Mouse (Mus musculus): Measurements from ENCODE around the gene Aimp1.

The Aimp1 gene

DNA sequence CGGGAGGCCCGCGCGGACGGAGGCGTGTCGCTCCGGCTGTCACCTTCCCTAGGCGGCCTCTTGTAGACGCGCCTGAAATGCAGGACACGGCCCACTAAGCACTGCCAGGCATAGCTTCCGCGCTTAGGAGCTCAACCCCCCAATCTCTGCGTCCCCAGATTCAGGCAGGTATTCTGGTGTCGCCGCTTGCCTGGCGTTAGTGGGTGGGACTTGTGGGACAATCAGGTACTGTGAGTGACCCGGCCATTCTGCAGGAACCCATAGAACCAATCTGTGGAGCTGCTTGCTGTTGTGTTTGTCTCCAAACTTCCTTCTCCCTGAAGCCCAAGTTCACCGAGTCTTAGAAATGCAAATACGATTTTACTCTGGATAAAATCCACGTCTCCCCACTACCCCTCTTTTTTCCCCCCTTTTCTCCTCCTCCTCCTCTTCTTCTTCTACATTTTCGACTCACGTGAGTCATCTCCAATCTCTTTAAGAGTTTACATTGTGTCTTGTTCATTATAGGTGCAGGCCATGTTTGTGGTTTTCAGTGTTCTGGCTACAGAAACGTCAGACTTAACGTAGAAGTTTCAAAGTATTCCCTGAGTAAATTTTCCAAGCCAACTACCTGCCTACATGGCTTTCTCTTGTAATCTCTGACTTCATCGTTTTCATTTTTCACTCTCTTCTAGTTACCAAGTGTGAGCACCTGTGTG, at the start of gene Aimp1:
Gene Aimp1, minus strand, starts transcription at position 140 of the 698 bp plus-strand sequence.
- no peak for DNase-seq (ENCODE audit: low spot score in 2 of 2)

DNA sequence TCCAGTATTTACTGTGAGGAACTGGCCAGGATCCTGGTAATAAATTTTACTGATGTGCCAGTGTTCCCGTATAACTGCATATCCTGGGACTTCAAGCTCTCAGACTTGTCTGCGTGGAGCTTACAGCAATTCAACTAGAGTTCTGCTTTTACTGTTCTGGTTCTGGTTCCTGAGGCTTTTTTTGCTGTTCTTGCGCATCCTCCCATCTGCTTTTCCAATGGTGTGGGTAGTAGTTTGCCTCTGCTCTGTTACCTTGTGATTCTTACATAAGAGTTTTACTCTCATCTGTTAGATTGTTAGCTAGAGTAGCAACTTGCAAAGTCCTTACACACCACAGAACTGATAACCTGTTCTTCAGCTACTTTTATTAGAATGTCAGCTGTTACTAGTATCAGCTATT, 40.2 kb upstream of the Aimp1 start:
- DNase-seq (ENCODE audit: low spot score in 2 of 2), result no peak

DNA sequence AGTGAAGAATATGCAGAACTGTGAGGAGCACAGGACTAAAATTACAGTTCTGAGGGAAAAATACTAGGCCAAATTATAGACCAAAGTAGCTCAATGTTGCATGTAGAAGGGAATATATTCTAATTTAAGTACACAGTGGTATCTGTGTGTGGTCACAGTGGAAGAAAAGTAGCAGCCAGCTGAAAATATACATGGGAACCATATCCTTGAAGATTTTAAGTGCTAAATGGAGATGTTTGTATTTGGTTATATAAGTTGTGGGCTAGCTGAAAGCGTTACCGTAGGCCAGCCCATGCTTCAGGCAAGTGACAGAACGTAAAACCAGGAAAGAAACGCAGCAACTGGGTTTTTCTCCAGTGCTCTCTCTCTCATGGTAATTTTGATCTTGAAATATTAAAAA, 33.1 kb upstream of the Aimp1 start:
- no peak for DNase-seq (ENCODE audit: low spot score in 2 of 2)

DNA sequence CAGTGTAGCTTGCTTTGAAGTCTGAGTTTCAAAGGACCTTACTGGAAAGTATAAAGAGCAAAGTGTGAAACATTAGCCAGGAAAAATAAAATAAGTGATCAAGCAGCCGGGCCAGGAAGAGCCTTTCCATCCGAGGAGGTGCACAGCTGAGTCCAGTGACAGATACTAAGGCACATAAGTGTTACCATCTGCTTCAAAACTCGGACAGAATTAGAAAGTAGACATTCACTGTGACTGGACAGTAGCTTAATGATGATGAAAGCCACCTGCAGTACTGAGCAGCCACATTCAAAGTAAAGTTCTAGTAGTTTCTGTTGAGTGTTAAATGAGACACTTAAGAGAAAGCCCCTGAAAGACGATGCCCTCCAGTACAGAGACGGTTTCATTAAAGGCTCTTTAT, 29.7 kb upstream of the Aimp1 start:
- no peak for DNase-seq (ENCODE audit: low spot score in 2 of 2)

DNA sequence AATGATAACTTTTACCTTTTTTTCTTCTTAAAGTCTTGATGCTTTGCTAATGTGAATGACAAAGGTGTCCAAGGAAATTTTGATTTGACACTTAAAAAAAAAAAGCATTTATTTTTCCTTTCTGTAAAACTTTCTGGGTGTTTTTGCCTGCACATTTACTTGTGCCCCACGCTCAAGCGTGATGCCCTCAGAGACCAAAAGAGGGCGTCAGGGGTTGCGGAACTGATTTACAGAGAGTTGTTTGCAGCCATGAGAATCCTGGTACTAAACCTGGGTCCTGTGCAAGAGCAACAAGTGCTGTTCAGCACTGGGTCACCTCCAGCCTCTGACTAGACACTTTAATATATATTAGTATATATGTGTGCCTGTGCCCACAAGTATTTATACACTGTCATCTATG, 22.8 kb upstream of the Aimp1 start:
- DNase-seq (ENCODE audit: low spot score in 2 of 2), result no peak

DNA sequence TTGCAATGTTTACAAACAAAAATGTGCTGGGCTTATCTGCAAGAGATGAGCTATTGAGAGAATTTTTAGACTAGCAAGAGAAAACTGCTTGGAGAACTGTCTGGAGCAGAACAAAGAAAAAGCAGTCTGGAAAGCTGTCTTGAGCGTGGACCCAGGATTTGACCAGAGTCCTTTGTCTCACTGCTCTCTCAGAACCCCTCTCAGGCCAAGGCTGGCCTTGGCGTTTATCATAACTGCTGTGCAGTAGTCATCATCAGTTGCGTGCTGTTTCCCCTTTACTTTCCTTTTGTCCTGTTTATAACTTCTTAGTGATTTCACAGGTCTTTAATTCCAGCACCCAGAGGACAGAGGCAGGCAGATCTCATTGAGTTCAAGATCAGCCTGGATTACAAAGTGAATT, 20.0 kb upstream of the Aimp1 start:
- DNase-seq (ENCODE audit: low spot score in 2 of 2), result no peak

DNA sequence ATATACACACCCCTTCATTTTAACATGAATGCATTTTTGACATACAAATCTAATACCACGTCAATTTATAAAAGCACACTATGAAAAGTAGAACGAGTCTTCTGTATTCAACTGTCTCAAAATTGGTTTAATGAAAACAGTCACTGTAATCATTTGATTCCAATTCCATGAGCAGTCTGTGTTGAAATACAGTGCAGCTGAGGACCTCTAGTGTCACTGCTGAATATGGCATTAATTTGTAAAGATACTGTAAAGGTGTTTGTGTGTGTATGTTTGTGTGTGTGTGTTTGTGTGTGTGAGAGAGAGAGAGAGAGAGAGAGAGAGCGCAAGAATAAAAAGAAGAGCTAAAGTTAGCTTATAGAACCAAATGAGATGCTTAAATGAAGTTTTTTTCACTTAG, 17.2 kb upstream of the Aimp1 start:
- no peak for DNase-seq (ENCODE audit: low spot score in 2 of 2)

DNA sequence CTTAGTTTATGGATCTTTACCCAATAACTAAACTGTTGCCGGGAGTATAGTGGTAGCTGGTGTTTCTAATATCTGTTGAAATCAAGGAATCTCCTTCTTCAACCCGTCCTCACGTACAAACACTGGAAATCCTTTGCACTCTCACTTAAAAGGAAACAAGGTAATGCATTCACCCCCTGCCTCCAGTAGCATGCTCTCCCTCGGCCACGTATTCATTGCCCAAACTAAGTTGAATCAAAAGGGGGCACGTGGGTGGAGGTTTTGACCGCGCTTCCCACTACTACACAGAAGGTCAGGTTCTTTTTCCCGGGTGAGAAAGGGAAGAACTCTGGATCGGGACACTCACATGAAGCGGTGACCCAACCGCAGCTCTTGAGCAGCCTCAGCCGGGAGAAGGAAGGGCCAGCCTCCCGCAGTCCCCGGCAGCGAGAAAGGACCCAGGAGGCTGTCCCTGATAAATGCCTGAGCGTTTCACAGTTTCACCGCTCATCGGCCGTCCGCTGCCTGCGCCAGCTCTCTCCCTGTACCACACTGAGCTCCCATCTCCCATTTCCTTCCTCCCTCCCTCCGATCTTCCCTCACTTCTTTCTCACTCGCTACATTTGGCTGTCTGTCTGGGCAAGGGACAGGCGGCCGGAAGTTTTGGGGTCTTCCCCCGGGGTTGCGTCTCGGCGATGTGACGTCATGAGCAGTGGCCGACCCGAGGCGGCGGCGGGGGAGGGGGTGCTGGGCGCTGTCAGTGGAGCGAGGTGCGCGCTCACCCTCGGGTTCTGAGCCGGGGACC, 531 bp downstream of the Aimp1 start, which contains the start of gene Tbck:
Gene Tbck, plus strand, starts transcription at position 698 of the 784 bp plus-strand sequence.
- peak; percentile 87 to 92 for DNase-seq (ENCODE audit: low spot score in 2 of 2)

DNA sequence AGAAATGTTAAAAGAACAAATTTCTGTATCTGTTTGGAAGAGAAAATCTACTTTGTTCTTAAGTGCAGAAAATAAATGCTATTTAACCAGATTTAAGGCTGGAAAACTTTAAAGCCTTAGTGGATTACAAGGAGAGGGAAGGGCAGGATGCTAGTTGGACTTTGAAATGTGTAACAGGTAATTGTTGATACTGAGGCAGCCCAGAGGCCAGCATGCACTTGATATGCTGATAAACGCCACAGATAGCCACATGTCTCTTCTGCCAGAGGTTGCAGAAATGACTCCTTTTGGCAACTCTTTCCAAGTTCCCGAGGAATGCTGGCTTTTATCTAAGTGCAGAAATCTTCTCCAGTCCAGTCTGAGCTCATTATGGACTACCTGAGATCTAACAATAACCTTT, 6.7 kb downstream of the Aimp1 start:
- no peak for DNase-seq (ENCODE audit: low spot score in 2 of 2)

DNA sequence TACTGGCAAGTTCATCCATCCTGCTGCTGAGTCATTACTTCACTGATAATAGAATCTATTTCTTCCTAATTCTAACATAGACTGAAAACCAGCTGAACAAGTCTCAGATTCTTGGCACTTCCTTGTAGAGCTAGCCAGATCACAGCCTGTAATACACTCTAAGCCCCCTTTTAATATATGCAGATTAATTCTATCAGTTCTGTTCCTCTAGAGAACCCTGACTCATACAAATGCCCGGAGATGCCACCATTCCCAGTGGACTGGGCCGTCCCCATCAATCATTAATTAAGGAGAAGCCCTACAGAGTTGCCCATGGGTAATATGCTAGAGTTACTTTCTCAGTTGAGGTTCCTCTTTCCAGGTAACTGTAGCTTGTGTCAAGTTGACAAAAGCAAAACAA, 28.2 kb downstream of the Aimp1 start:
- no peak for DNase-seq (ENCODE audit: low spot score in 2 of 2)

DNA sequence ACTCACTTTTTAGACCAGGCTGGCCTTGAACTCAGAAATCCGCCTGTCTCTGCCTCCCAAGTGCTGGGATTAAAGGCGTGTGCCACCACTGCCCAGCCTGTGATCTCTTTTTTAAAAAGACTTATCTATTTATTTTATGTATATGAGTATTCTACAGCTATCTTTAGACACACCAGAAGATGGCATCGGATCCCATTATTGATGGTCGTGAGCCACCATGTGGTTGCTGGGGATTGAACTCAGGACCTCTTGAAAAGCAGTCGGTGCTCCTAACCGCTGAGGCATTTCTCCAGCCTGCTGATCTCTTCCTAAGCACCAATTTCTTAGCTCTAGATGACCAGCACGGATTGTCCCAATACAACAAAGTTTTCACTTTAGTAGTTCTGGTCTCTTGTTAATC, 30.2 kb downstream of the Aimp1 start:
- DNase-seq (ENCODE audit: low spot score in 2 of 2), result no peak

DNA sequence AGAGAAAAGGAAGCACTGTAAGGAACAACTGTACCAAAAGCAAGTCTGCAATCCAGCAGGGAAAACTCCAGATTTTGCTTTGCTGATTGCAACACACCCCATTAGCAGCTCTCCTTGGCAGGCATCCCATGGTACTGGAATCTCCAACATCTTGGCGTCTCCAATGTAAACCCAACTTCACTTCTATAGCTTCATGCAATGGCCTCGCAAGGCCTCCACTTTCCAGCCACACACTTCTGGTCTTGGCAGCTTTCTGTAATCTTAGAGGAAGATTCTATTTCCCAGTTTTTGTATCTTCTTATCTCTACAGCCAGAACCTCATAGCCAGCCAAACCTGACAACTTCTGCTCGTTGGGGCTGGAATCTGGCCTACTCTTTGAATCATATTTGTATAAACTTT, 32.4 kb downstream of the Aimp1 start:
- DNase-seq (ENCODE audit: low spot score in 2 of 2), result no peak

DNA sequence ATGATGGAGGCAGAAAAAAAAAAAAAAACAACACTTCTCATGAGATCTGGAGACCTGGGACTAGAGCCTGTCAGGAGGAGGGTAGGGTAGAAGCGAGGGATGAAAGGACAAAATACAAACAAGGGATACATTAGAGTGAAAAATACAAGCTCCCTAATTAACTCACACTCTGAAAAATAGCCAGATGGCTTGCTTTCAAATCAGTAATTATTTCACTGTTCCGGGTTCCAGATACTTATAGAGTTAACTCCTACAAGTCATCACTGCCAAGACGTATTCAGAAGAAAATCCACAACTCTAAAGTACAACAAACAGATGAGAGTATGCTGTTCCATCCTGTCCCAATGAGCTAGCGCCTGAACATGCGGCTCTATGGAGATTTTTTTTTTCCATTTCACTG, 34.0 kb downstream of the Aimp1 start:
- DNase-seq (ENCODE audit: low spot score in 2 of 2), result no peak

DNA sequence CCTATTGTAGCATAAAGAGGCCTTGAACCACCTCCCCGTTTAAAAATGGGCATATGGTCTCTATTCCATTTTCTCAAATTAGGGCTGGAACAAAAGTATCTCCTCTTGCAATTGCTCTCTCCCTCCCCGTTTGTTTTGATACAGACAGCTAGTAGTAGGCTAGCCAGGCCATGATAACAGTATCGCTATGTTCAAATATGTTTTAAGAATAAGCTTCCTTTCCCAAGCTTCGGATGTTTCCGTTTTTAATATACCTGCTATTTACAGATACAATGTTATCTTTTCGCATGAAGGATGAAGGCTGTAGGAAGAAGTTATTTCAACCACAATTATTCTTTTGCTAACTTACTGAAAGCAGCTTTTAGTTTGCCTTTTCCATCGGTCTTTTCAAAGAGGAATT, 34.8 kb downstream of the Aimp1 start:
- no peak for DNase-seq (ENCODE audit: low spot score in 2 of 2)

DNA sequence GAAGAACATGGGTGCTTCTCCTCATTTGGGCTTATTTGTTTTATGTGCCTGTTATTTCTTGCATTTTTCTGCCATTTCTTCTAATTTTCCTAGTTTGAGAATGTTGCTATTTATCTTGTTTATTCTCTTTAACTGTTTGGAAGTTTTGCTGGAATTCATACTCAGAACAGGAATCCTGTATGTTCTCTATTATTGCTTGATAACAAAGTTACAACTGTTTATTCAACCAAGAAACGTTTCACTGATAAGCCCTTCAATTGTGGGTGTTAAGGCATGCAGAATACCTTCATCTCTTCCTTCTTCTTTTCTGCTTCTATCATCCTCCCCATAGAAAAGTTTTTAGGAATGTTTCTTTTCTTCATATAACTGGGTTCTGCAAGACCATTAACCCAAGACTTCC, 37.4 kb downstream of the Aimp1 start:
- no peak for DNase-seq (ENCODE audit: low spot score in 2 of 2)

DNA sequence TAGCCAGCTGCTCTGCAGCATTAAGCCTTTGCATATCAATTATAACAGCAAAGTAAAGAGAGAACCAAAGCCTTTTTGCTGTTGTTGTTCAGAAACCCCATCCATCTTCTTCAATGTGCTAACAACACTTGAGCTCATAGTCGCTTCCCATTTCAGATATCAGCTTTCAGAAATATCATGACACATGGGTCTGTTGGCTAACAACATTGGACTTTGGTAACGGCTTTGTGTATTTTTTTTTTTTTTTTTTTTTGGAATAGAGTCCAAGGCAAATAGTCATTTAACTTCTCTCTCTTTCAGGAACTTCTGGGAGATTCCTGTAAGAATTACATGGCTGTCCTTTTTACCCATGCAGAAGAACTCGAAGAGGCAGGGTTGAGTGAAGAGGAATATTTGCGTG, 40.1 kb downstream of the Aimp1 start:
- no peak for DNase-seq (ENCODE audit: low spot score in 2 of 2)

DNA sequence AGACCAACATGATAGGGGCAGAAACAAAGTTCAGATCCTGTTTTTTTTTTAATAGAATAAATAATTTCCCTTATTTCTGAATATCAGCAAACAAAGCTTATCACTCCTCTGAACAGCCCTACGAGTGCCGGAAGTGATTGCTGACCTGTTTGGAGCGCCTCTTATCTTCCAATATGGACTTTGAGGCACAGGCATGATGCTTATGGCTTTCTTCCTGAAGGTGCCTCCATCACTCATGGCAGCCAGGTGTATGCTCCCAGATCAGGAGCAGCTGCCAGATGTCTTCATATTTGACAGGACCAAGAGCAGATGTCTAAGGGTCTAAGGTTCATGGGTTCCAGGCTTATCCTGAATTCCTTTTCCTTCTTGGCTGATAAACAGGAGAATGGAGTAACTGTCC, 47.1 kb downstream of the Aimp1 start:
- DNase-seq (ENCODE audit: low spot score in 2 of 2), result no peak

DNA sequence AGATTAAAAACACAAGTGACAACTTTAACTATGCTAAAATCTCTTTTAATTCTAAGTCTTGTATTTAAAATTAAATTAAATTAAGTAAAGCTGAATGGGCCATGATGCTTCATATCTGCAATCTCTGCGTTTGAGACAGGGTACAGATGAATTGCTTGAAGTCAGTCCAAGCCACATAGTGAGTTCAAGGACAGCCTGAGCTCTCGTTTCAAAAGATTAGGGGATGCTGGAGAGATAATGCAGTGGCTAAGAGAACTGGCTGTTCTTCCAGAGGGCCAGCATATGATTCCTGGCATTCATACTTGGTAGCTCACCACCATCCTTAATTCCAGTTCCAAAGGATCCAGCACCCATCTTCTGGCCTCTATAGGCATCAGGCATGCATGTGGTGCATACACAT, 50.9 kb downstream of the Aimp1 start:
- DNase-seq (ENCODE audit: low spot score in 2 of 2), result no peak

DNA sequence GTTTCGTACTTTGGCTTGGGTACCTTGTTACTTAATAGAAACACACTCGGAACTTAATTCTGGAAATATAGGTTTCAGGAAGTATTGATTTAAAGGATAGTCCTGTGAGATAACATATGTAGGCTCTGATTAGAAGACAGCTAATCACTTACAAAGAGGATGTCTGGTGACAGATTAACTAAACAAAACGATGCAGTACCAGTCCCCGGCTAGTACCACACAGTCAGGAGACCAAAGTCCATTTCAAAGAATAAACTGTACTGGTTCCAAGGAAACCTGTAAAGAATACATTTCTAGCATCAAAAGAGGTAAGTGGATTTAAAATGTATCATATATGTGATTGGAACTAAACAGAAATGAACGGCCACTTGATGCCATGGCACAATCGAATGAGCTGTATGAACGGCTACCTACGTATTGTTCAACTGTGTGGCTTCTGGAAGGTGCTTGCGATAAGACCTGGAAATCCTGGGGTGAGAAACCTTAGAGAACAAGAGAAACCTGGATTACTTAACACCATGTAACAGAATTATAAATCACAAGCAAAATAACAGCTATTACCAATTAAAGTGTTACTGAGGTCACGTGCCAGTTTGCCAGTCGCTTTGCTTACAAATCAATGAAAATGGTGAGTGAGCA, 54.5 kb downstream of the Aimp1 start, which contains the start of gene Gimd1:
Gene Gimd1, plus strand, starts transcription at position 220 of the 639 bp plus-strand sequence.
- DNase-seq (ENCODE audit: low spot score in 2 of 2), result no peak

DNA sequence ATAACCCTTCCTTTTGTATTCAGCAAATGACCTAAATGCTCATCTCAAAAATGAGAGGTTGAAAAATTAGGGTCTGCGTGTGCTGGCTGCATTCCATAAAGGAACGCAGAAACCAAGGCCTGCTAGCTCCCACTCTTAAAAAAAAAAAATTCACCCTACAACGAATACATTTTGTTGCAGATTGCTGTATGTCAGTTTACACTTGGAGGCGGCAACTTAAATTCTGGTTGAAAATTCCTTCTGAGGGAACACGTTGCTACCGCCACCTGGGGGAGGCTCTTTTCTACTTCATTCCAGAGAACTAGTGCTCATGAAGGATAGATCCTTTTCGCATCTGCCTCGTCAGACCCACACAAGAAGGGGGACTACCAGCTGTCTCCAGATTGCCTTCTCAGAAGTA, 55.4 kb downstream of the Aimp1 start:
- DNase-seq (ENCODE audit: low spot score in 2 of 2), result no peak

Data from spleen, postnatal 10 days (tissue).